Mouse (Mus musculus) stomach, embryonic 15.5 days (tissue): ENCODE measurements around the gene Myh14. TPM values are rescaled to one million over a fixed set of nuclear protein-coding genes. Genes with fewer than 3 reads are reported as not detected.

ENCODE experiments used
- ATAC-seq: fragments of 200-750 bp; cut with Nextera tagmentation; 2 replicates; pipeline ENCODE4 v1.8.0; 2017; ENCODE audit warnings: low read depth, moderate number of reproducible peaks, moderate TSS enrichment; ENCODE audit not compliant: insufficient read depth, low FRiP score
- H3K27ac ChIP-seq: fragments of 300-500 bp; sonication (generic); 2 replicates; pipeline ENCODE4 v1.5.1; 2015; ENCODE audit warnings: mild to moderate bottlenecking, inconsistent platforms
- H3K27me3 ChIP-seq: fragments of 300-500 bp; sonication (generic); replicated peaks from 2 replicates; pipeline ENCODE4 v1.6.1; 2015; ENCODE audit warnings: inconsistent platforms
- H3K36me3 ChIP-seq: fragments of 300-500 bp; sonication (generic); 2 replicates; pipeline ENCODE4 v1.6.1; 2015; ENCODE audit warnings: inconsistent platforms
- H3K4me1 ChIP-seq: fragments of 300-500 bp; sonication (generic); 2 replicates; pipeline ENCODE4 v1.6.1; 2015; ENCODE audit warnings: inconsistent platforms
- H3K4me2 ChIP-seq: fragments of 300-500 bp; sonication (generic); 2 replicates; pipeline ENCODE4 v1.6.1; 2015; ENCODE audit warnings: mild to moderate bottlenecking, inconsistent platforms
- H3K4me3 ChIP-seq: fragments of 300-500 bp; sonication (generic); replicated peaks from 2 replicates; pipeline ENCODE4 v1.5.1; 2015; ENCODE audit warnings: inconsistent platforms
- H3K9ac ChIP-seq: fragments of 300-500 bp; sonication (generic); 2 replicates; pipeline ENCODE4 v1.6.1; 2015; ENCODE audit warnings: inconsistent platforms
- H3K9me3 ChIP-seq: fragments of 300-500 bp; sonication (generic); 2 replicates; pipeline ENCODE4 v1.6.1; 2016; ENCODE audit warnings: inconsistent platforms
- WGBS: fragments of 180-500 bp; shearing (Covaris S2); methylation state at CpG from one replicate; pipeline ENCODE4 v1.1.7; 2015; 5-methylcytosine and 5-hydroxymethylcytosine counted together
- polyA plus RNA-seq: library from polyadenylated mRNA; unstranded; fragments of >200 nt; fragmentation: Nextera tagmentation; extraction: Ambion mirVana; gene quantifications from 2 replicates; pipeline ENCODE4 v1.2.1, GENCODE M21; 2015

Myh14 gene
- polyA plus RNA-seq, 1 experiment from 2014 or later, result 29.0 TPM

DNA sequence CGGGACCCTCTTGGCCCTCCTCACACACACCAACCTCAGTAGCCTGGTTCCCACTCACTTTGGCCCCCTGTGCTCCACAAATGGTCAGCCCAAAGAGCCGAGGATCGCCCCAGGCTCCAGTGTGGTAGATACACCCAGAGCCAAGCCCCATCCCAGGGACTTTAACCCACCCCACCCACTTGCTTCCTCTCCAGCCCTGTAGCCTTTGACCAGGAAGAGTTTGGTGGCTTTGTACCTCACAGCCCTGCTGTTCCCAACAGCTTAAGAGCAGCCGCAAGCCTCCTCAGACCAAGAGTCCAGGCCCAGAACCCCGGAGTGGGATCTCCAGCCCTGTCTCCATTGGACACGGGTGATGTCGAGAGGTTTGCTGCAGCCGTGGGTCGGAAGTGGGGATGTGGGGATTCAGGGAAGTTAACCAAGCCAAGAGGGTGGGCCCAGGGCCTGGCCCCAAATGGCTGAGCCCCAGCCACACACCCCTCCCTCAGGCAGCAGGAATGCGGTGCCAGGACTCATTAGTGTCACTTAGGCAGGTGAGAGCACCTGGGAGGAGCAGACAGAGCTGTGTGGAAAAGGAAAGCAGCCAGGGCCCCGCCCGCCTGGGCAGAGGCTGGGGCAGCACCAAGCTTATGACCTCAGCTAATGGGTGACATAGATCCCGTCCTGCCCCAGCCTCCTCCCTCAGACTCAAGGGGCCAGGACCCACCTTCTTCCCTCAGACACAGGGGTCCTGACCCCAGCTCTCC is 2.5 kb downstream of the Myh14 start:
- ATAC-seq, result peak; percentile 27
- 57% methylated on average over 13 of the region's 13 CpGs for WGBS
- Histone ChIP-seq H3K4me3 (peak overlapping the region; percentile 27), H3K27me3 (peaks cover 6% of the 10 kb centered on the region; the same call in 1 of the 2 replicates), H3K27ac (peak overlapping the region; percentile 77; the same call in 1 of the 2 replicates), H3K4me1 (0 out of 2 replicates have a peak, but pooled peaks cover 9% of the 10 kb centered on the region), H3K9ac (no peak overlapping the region), H3K4me2 (peak overlapping the region; percentile 36), H3K36me3 (no peaks in the 10 kb centered on the region), H3K9me3 (no peaks in the 10 kb centered on the region)

DNA sequence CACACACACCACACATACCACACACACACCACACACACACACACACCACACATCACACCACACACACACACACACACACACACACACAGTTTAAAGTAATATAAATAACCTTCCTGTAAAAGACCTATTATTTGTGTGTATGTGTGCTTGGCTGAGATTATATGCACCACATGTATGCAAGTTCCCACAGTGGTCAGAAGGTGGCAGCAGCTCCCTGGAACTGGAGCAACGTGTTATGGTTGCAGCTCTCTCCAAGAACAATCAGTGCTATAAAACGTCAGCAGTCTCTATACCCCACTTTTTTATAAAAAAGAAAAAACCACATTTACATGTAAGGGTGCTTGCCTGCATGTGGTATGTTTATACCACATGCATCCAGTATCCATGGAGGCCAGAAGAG is 4.2 kb downstream of the Myh14 start:
- H3K4me1 ChIP-seq, result 0 out of 2 replicates have a peak, but pooled peaks cover 11% of the 10 kb centered on the region
- WGBS, result 79% methylated on average over 2 of the region's 2 CpGs
- H3K27me3 ChIP-seq, result peaks cover 6% of the 10 kb centered on the region; the same call in 1 of the 2 replicates
- H3K27ac ChIP-seq, result no peak overlapping the region
- no peak overlapping the region for H3K4me2 ChIP-seq
- no peaks in the 10 kb centered on the region for H3K9me3 ChIP-seq
- no peak overlapping the region for H3K9ac ChIP-seq
- ATAC-seq, result no peak
- H3K36me3 ChIP-seq, result no peaks in the 10 kb centered on the region
- H3K4me3 ChIP-seq, result no peak overlapping the region

- no peak overlapping the region for H3K9ac ChIP-seq
- no peak for ATAC-seq
- no peak overlapping the region for H3K4me2 ChIP-seq
- 0 out of 2 replicates have a peak, but pooled peaks cover 2% of the 10 kb centered on the region for H3K4me1 ChIP-seq
- no peak overlapping the region for H3K4me3 ChIP-seq
- no peaks in the 10 kb centered on the region for H3K27me3 ChIP-seq
- no peaks in the 10 kb centered on the region for H3K36me3 ChIP-seq
- no peak overlapping the region for H3K27ac ChIP-seq
- WGBS, result 39% methylated on average over 11 of the region's 11 CpGs
- H3K9me3 ChIP-seq, result no peaks in the 10 kb centered on the region
Measured at GRCm38 (mm10) chr7:44664731-44665130, 5.9 kb downstream of the Myh14 start.

GRCm38 (mm10) chr7:44663546-44663945 is 7.1 kb downstream of the Myh14 start:
- Histone ChIP-seq H3K36me3 (no peaks in the 10 kb centered on the region), H3K9ac (no peak overlapping the region), H3K9me3 (no peaks in the 10 kb centered on the region), H3K4me2 (no peak overlapping the region), H3K27me3 (no peaks in the 10 kb centered on the region), H3K4me1 (0 out of 2 replicates have a peak, but pooled peaks cover 2% of the 10 kb centered on the region), H3K4me3 (no peak overlapping the region), H3K27ac (peak overlapping the region; percentile 73; the same call in 1 of the 2 replicates)
- no peak for ATAC-seq
- WGBS, result 74% methylated on average over 5 of the region's 5 CpGs

GRCm38 (mm10) chr7:44662569-44662968 is 8.1 kb downstream of the Myh14 start:
- H3K9ac ChIP-seq, result no peak overlapping the region
- peak overlapping the region; percentile 29 for H3K4me2 ChIP-seq
- H3K4me1 ChIP-seq, result 0 out of 2 replicates have a peak, but pooled peaks cover 2% of the 10 kb centered on the region
- no peak overlapping the region for H3K4me3 ChIP-seq
- H3K27ac ChIP-seq, result peak overlapping the region; percentile 73; the same call in 1 of the 2 replicates
- H3K27me3 ChIP-seq, result no peaks in the 10 kb centered on the region
- 7% methylated on average over 3 of the region's 3 CpGs for whole genome bisulfite sequencing
- no peaks in the 10 kb centered on the region for H3K9me3 ChIP-seq
- no peak for ATAC-seq
- no peaks in the 10 kb centered on the region for H3K36me3 ChIP-seq

- H3K4me1 ChIP-seq, result 0 out of 2 replicates have a peak, but pooled peaks cover 2% of the 10 kb centered on the region
- H3K27me3 ChIP-seq, result no peaks in the 10 kb centered on the region
- H3K9me3 ChIP-seq, result no peaks in the 10 kb centered on the region
- H3K9ac ChIP-seq, result no peak overlapping the region
- no peak overlapping the region for H3K4me3 ChIP-seq
- peak; percentile 92 for ATAC-seq
- H3K27ac ChIP-seq, result peak overlapping the region; percentile 73; the same call in 1 of the 2 replicates
- WGBS, result 9% methylated on average over 8 of the region's 8 CpGs
- no peaks in the 10 kb centered on the region for H3K36me3 ChIP-seq
- peak overlapping the region; percentile 29 for H3K4me2 ChIP-seq
Measured at GRCm38 (mm10) chr7:44662168-44662567, 8.5 kb downstream of the Myh14 start.

GRCm38 (mm10) chr7:44661219-44661618 is 9.4 kb downstream of the Myh14 start:
- Histone ChIP-seq H3K4me1 (0 out of 2 replicates have a peak, but pooled peaks cover 2% of the 10 kb centered on the region), H3K4me3 (no peak overlapping the region), H3K36me3 (no peaks in the 10 kb centered on the region), H3K4me2 (no peak overlapping the region), H3K9me3 (no peaks in the 10 kb centered on the region), H3K9ac (no peak overlapping the region), H3K27me3 (no peaks in the 10 kb centered on the region), H3K27ac (no peak overlapping the region)
- 69% methylated on average over 5 of the region's 5 CpGs for WGBS
- ATAC-seq, result no peak

DNA sequence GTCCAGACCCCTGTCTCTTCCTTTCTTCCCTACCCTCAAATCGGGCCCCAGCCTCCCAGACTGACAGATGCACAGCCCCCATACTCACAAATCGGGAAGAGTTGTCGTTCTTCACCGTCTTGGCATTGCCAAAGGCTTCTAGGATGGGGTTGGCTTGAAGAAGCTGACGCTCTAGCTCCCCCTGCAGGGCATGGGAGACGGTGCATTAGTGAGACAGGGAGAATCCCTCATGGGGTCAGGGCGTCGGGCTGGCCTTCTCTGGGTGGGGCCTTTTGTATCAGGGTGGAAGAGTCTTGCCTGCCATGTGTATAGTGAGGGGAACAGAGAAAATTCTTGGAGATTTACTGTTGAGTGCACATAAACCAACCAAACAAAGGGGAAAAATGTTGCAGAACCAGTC is 15.1 kb downstream of the Myh14 start:
- Histone ChIP-seq H3K36me3 (no peaks in the 10 kb centered on the region), H3K4me1 (no peaks in the 10 kb centered on the region), H3K4me3 (no peak overlapping the region), H3K27ac (no peak overlapping the region), H3K27me3 (no peaks in the 10 kb centered on the region), H3K9me3 (no peaks in the 10 kb centered on the region), H3K9ac (no peak overlapping the region), H3K4me2 (no peak overlapping the region)
- ATAC-seq, result no peak
- 9% methylated on average over 8 of the region's 8 CpGs for WGBS

DNA sequence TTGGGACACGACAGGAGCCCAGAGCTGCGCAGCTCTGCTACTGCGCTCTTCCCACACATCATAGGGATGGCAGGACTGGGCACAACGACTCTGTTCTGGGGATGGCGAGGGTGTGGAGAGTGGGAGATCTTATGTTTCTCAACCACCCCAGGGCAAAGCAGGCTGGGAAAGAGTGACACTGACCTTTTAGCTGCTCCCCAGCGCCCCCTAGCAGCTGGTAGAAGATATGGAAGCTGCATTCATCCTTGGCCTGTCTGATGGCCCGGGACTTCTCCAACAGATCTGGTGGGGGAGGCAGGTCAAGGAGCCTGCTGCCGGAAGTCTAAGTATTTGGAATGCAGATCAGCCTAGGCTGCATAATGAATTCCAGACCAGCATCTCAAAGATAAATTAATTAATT is 16.9 kb downstream of the Myh14 start:
- H3K36me3 ChIP-seq, result no peaks in the 10 kb centered on the region
- no peaks in the 10 kb centered on the region for H3K27me3 ChIP-seq
- WGBS, result 49% methylated on average over 8 of the region's 8 CpGs

GRCm38 (mm10) chr7:44651416-44651815 is 19.2 kb downstream of the Myh14 start:
- ATAC-seq, result no peak
- Histone ChIP-seq H3K36me3 (no peaks in the 10 kb centered on the region), H3K27me3 (no peaks in the 10 kb centered on the region), H3K4me3 (no peak overlapping the region), H3K9me3 (no peaks in the 10 kb centered on the region), H3K4me2 (no peak overlapping the region), H3K9ac (no peak overlapping the region), H3K4me1 (peaks cover 5% of the 10 kb centered on the region; the same call in 1 of the 2 replicates), H3K27ac (no peak overlapping the region)
- WGBS, result 70% methylated on average over 7 of the region's 7 CpGs

More for the DNA sequence above, 16.9 kb downstream of the Myh14 start:
- H3K27ac ChIP-seq, result no peak overlapping the region
- no peak for ATAC-seq
- no peaks in the 10 kb centered on the region for H3K4me1 ChIP-seq
- no peak overlapping the region for H3K4me3 ChIP-seq
- no peak overlapping the region for H3K4me2 ChIP-seq
- no peak overlapping the region for H3K9ac ChIP-seq
- no peaks in the 10 kb centered on the region for H3K9me3 ChIP-seq

- no peak overlapping the region for H3K9ac ChIP-seq
- no peaks in the 10 kb centered on the region for H3K36me3 ChIP-seq
- H3K4me2 ChIP-seq, result no peak overlapping the region
- H3K4me1 ChIP-seq, result peaks cover 5% of the 10 kb centered on the region; the same call in 1 of the 2 replicates
- WGBS, result 10% methylated on average over 4 of the region's 4 CpGs
- peaks cover 11% of the 10 kb centered on the region; the same call in 1 of the 2 replicates for H3K27me3 ChIP-seq
- no peak for ATAC-seq
- no peaks in the 10 kb centered on the region for H3K9me3 ChIP-seq
- H3K27ac ChIP-seq, result no peak overlapping the region
- H3K4me3 ChIP-seq, result no peak overlapping the region
Measured at GRCm38 (mm10) chr7:44649990-44650389, 20.7 kb downstream of the Myh14 start.

DNA sequence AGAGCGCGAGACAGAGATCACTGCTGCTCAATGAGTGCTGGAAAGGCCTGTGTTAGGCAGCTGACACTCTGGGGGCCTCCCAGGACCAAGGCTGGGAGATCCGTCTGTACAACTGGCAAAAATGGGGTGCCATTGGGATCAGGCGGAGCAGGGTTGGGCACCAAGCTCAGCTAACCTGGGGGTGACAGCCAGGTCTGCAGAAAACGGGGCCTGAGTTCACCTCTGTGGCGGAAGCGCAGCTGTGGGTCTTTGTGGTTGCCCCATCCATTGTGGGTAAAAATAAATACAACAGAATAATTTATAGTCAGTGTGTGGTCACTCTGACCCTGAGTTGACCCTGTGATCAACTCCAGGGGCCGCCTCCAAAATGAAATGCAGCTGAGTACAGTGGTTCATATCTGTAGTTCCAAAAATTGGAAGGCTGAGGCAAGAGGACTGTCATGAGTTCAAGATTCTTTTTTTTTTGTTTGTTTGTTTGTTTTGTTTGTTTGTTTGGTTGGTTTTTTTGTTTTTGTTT is 21.5 kb downstream of the Myh14 start:
- WGBS, result 72% methylated on average over 8 of the region's 8 CpGs
- ATAC-seq, result no peak

More for the DNA sequence above, 21.5 kb downstream of the Myh14 start:
- peaks cover 11% of the 10 kb centered on the region; the same call in 1 of the 2 replicates for H3K27me3 ChIP-seq
- H3K27ac ChIP-seq, result no peak overlapping the region
- H3K4me3 ChIP-seq, result no peak overlapping the region
- peaks cover 5% of the 10 kb centered on the region; the same call in 1 of the 2 replicates for H3K4me1 ChIP-seq
- H3K9ac ChIP-seq, result no peak overlapping the region
- H3K4me2 ChIP-seq, result no peak overlapping the region
- H3K9me3 ChIP-seq, result no peaks in the 10 kb centered on the region
- H3K36me3 ChIP-seq, result no peaks in the 10 kb centered on the region
